Mouse (Mus musculus) cortical plate, adult 2 months (tissue): ENCODE measurements at regions not wholly inside any gene's neighbourhood (a gene's known extent, or its start where the extent isn't known, plus 50 kb on each side); places are given as distances from the start of the nearest gene placed in this dataset.

Source experiments
- CTCF ChIP-seq: fragments of 200-500 bp; IDR thresholded peaks from 2 replicates; pipeline ENCODE4 v1.5.1; 2011; ENCODE audit warnings: mild to moderate bottlenecking, control low read depth, low read length; ENCODE audit not compliant: insufficient read depth; ENCODE audit errors: extremely low read depth
- POLR2A ChIP-seq: fragments of 200-500 bp; IDR thresholded peaks from 2 replicates; pipeline ENCODE4 v1.6.1; 2011; ENCODE audit warnings: mild to moderate bottlenecking, low read length, control low read depth; ENCODE audit not compliant: insufficient read depth; ENCODE audit errors: extremely low read depth

- TF ChIP-seq CTCF (no peak), POLR2A (no peak)
Observed at GRCm38 (mm10) chr12:112253461-112253860, 107.5 kb downstream of the Kif26a start.
